Mouse (Mus musculus) lung, postnatal 0 days (tissue): Measurements from ENCODE around the gene Ddx23. TPM values are rescaled to one million over a fixed set of nuclear protein-coding genes. Genes with fewer than 3 reads are reported as not detected.

ENCODE experiments used
- ATAC-seq: fragments of 200-750 bp; cut with Nextera tagmentation; 2 replicates; pipeline ENCODE4 v1.8.0; 2017; ENCODE audit warnings: moderate library complexity
- DNase-seq: peaks from one replicate; pipeline ENCODE4 v3.0.0-alpha.2; 2016; ENCODE audit warnings: low spot score
- H3K27ac ChIP-seq: fragments of 300-500 bp; sonication (generic); 2 replicates; pipeline ENCODE4 v1.5.1; 2014; ENCODE audit warnings: antibody characterized with exemption, mild to moderate bottlenecking, low read length, mixed read lengths
- H3K27me3 ChIP-seq: fragments of 300-500 bp; sonication (generic); replicated peaks from 2 replicates; pipeline ENCODE4 v1.6.1; 2014; ENCODE audit warnings: low read length, mixed read lengths; ENCODE audit not compliant: insufficient read depth
- H3K36me3 ChIP-seq: fragments of 300-500 bp; sonication (generic); 2 replicates; pipeline ENCODE4 v1.6.1; 2014; ENCODE audit warnings: low read length, mixed read lengths; ENCODE audit not compliant: insufficient read depth
- H3K4me1 ChIP-seq: fragments of 300-500 bp; sonication (generic); 2 replicates; pipeline ENCODE4 v1.6.1; 2014; ENCODE audit warnings: antibody characterized with exemption, low read depth, low read length, mixed read lengths; ENCODE audit not compliant: insufficient read depth
- H3K4me2 ChIP-seq: fragments of 300-500 bp; sonication (generic); replicated peaks from 2 replicates; pipeline ENCODE4 v1.6.1; 2014; ENCODE audit warnings: low read depth, mild to moderate bottlenecking, low read length, moderate library complexity, mixed read lengths
- H3K4me3 ChIP-seq: fragments of 300-500 bp; sonication (generic); 2 replicates; pipeline ENCODE4 v1.5.1; 2014; ENCODE audit warnings: low read depth, low read length
- H3K9ac ChIP-seq: fragments of 300-500 bp; sonication (generic); replicated peaks from 2 replicates; pipeline ENCODE4 v1.6.1; 2014; ENCODE audit warnings: low read depth, mild to moderate bottlenecking
- H3K9me3 ChIP-seq: fragments of 300-500 bp; sonication (generic); 2 replicates; pipeline ENCODE4 v1.6.1; 2016; ENCODE audit warnings: low read length, mixed read lengths
- CTCF ChIP-seq: IDR thresholded peaks from 2 replicates; pipeline ENCODE4 v1.5.1; 2016; ENCODE audit warnings: antibody characterized with exemption, mild to moderate bottlenecking
- EP300 ChIP-seq: IDR thresholded peaks from 2 replicates; pipeline ENCODE4 v1.6.1; 2016; ENCODE audit warnings: antibody characterized with exemption, mild to moderate bottlenecking, control low read depth
- WGBS: fragments of 180-500 bp; shearing (Covaris S2); extraction: QIAGEN DNeasy Blood & Tissue Kit; methylation state at CpG from one replicate; pipeline ENCODE4 v1.1.7; 2014; 5-methylcytosine and 5-hydroxymethylcytosine counted together
- polyA plus RNA-seq: library from polyadenylated mRNA; unstranded; fragments of >200 nt; fragmentation: Nextera tagmentation; extraction: Ambion mirVana; gene quantifications from 2 replicates; pipeline ENCODE4 v1.2.1, GENCODE M21; 2015

Ddx23 gene
- polyA plus RNA-seq, 1 experiment from 2014 or later = 14.5 TPM

DNA sequence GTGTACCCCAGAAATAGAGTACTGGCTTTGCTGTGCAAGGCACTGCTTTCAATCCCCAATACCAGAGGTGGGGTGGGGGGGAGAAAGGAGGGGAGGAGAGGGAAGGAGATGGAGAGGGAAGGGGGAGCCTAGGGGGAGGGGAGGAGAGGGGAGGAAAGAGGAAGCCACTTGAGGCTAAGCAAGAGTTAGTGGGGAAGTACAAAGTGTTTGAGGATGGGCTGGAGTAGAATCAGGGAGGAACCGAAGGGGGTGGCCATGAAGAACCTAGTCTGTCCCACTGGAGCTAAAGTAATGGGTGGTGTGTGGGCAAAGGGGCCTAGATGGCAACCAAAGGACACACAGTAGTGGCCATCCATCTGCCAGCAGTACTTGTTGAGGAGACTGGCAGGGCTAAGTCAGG, 21.1 kb upstream of the Ddx23 start:
- Histone ChIP-seq H3K4me2 (no peak overlapping the region), H3K27me3 (no peaks in the 10 kb centered on the region), H3K4me3 (no peak overlapping the region), H3K9ac (no peak overlapping the region), H3K9me3 (no peaks in the 10 kb centered on the region), H3K4me1 (no peaks in the 10 kb centered on the region), H3K27ac (no peak overlapping the region), H3K36me3 (no peaks in the 10 kb centered on the region)
- DNase-seq (no peak), ATAC-seq (no peak)
- TF ChIP-seq EP300 (no peak), CTCF (no peak)
- 50% methylated on average over 1 of the region's 1 CpGs for WGBS

DNA sequence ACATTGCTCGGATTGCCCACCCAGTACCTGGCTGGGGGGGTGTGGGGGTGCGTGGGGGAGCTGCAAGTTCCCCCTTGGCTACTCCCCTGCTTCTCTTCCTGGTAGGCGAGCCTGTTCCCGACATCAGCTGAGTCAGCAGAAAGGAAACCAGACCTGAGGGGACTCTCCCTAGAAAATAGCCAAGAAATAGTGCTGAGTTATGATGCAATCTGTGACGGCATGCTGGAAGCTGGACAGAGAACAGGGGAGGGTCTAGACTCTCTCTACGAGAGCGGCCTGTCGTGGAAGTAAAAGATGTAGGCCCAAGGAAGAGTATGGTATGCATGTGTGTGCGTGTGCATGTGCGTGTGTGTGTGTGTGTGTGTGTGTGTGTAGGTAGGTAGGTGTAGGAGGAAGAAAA, 20.5 kb upstream of the Ddx23 start:
- Histone ChIP-seq H3K4me2 (no peak overlapping the region), H3K9ac (no peak overlapping the region), H3K9me3 (no peaks in the 10 kb centered on the region), H3K4me3 (no peak overlapping the region), H3K36me3 (no peaks in the 10 kb centered on the region), H3K4me1 (no peaks in the 10 kb centered on the region), H3K27ac (no peak overlapping the region), H3K27me3 (no peaks in the 10 kb centered on the region)
- no peak for TF ChIP-seq CTCF
- no peak for TF ChIP-seq EP300
- DNase-seq (peak; percentile 75), ATAC-seq (peak; percentile 67)
- 51% methylated on average over 10 of the region's 10 CpGs for WGBS

DNA sequence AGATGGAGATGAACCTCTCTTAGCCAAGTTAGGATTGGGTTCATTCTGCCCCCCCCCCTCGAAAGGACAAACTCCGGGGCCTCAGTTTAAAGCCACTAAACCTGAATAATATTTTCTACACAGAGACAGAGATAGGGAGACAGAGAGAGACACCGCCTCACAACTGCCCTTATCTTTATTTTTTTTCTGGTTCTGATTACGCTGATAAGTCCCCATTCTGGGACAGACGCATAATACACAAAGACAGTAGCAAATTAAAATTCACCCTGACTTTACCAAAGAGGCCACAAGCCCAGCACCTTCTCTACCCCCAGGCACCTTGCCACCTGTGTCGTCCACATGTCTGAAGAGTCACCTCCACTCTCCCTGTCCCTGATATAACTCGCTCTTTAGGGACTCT, 18.9 kb upstream of the Ddx23 start:
- Histone ChIP-seq H3K9me3 (no peaks in the 10 kb centered on the region), H3K4me3 (no peak overlapping the region), H3K4me2 (no peak overlapping the region), H3K27me3 (peaks cover 2% of the 10 kb centered on the region; the same call in 1 of the 2 replicates), H3K9ac (no peak overlapping the region), H3K4me1 (no peaks in the 10 kb centered on the region), H3K36me3 (no peaks in the 10 kb centered on the region), H3K27ac (no peak overlapping the region)
- 65% methylated on average over 7 of the region's 7 CpGs for WGBS
- no peak for ATAC-seq
- no peak for TF ChIP-seq EP300
- TF ChIP-seq CTCF = no peak
- DNase-seq = no peak

DNA sequence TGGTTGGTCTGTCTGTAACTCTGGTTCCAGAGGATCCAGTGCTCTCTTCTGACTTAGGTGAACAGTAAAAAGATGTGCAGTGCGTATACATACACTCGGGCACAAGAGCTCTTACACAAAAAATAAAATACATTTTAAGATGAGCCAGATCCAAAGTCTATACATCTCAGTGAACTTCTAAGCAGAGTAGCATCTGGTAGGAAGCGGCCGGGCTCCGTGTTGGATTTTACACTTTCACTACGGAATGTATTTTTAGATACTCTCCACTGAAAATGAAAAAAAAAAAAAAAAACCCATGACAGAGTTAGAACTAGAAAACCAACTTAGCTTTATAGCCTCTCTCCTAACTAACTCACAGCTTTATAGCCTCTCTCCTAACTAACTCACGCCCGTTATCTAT, 18.0 kb upstream of the Ddx23 start:
- Histone ChIP-seq H3K27me3 (peaks cover 10% of the 10 kb centered on the region; the same call in 1 of the 2 replicates), H3K4me3 (no peak overlapping the region), H3K9me3 (no peaks in the 10 kb centered on the region), H3K4me1 (no peaks in the 10 kb centered on the region), H3K36me3 (no peaks in the 10 kb centered on the region), H3K4me2 (no peak overlapping the region), H3K27ac (no peak overlapping the region), H3K9ac (no peak overlapping the region)
- ATAC-seq (no peak), DNase-seq (no peak)
- 76% methylated on average over 8 of the region's 8 CpGs for WGBS
- TF ChIP-seq EP300 (no peak), CTCF (no peak)

DNA sequence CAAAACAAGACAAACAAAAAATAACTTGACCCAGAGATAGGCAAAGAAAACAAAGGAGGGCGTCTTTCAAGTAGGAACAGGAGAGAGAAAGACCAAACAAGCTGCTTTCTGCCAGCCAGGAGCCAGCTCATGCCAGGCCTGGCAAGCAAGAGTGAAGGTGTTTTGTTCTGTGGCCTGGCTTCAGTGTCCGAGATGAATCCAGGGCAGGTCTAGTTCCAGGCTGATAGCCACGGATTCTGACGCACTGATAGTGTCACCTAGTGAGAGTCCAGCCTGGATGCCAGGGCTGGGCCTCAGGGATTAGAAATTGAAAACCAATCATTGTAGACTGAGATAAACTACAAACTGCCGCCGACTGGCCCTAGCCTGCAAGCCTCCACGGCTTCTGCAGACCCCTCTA, 15.3 kb upstream of the Ddx23 start:
- no peaks in the 10 kb centered on the region for H3K9me3 ChIP-seq
- H3K4me2 ChIP-seq = no peak overlapping the region
- peaks cover 24% of the 10 kb centered on the region; the same call in 1 of the 2 replicates for H3K27me3 ChIP-seq
- no peak overlapping the region for H3K9ac ChIP-seq
- H3K36me3 ChIP-seq = no peaks in the 10 kb centered on the region
- no peak overlapping the region for H3K4me3 ChIP-seq
- H3K4me1 ChIP-seq = no peaks in the 10 kb centered on the region
- TF ChIP-seq CTCF (no peak), EP300 (no peak)
- ATAC-seq = no peak
- no peak overlapping the region for H3K27ac ChIP-seq
- 61% methylated on average over 7 of the region's 7 CpGs for WGBS
- DNase-seq = no peak

DNA sequence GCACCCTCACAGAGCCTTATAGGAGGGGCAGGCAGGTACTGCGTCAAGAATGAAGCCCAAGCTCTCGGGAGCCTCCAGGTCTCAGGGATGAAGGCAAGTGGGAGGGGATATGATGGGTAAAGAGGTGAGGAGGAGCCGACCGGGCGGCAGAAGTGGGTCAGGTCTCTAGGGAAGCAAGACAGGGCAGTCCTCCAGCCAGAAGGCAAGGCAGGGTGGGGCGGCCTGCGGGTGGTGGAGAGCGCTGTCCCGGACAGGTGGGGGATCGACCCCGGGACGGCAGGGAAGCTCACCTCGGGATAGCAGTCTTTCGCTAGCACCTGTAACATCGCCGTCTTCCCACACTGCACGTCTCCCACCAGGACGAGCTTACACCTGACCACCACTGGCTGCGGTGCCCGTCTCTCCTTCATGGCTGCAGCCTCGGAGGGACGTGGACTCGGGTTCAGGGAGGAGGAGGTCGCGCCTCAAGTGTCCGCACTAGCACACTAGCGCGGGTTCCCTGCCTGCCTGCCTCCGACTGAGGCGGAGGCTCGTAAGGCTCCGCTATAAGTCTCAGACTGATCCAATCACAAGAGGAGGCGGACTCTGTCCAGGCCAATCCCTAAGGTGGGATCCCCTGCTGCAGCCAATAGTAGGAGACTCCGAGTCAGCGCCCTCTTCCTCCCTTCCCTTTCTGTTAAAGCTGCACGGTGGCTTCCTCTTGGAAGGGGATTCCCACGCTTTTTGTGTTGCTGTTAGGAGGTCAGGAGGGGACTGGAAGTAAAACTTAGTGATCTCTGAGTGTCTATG, 14.4 kb upstream of the Ddx23 start, which contains the start of gene Rnd1:
TSS of gene Rnd1 (minus strand) at position 522 of the 789 bp plus-strand sequence.
- Histone ChIP-seq H3K4me3 (peak within 1 kb of the TSS; percentile 39), H3K9ac (no peak within 1 kb of the TSS), H3K27ac (no peak within 1 kb of the TSS), H3K36me3 (no peaks in the 10 kb centered on the region), H3K9me3 (no peaks in the 10 kb centered on the region), H3K4me2 (peak within 1 kb of the TSS; percentile 77), H3K27me3 (peaks cover 24% of the 10 kb centered on the region; the same call in 1 of the 2 replicates), H3K4me1 (no peaks in the 10 kb centered on the region)
- peak; percentile 95 for DNase-seq
- TF ChIP-seq EP300 (no peak), CTCF (peak; percentile 22; the same call in 1 of the 2 replicates)
- ATAC-seq = peak; percentile 100
- WGBS = 1% methylated on average over 33 of the region's 37 CpGs
